Mouse (Mus musculus) megakaryocyte, adult 5-6 weeks (primary cell): ENCODE data around the gene Lrtm1. TPM values are rescaled to one million over a fixed set of nuclear protein-coding genes. Genes with fewer than 3 reads are reported as not detected.

ENCODE experiments used
- ATAC-seq: 2 replicates; pipeline ENCODE4 v1.8.0; 2016; ENCODE audit warnings: mild to moderate bottlenecking, inconsistent platforms; ENCODE audit not compliant: poor library complexity, severe bottlenecking
- total RNA-seq, 2 experiments: library from RNA; stranded (forward) in 1 of 2; stranded (reverse) in 1 of 2; fragments of 153-499, 151-499 nt in 1 of 2; fragments of 221-1000, 200-1000 nt in 1 of 2; gene quantifications; 2 replicates each; pipeline versions ENCODE4 v1.2.3 to v1.2.4; 2015 to 2017

The Lrtm1 gene
- total RNA-seq, 2 experiments from 2014 or later, result not detected

GRCm38 (mm10) chr14:29030519-29030918, 12.5 kb downstream of the Lrtm1 start:
- no peak for ATAC-seq

DNA sequence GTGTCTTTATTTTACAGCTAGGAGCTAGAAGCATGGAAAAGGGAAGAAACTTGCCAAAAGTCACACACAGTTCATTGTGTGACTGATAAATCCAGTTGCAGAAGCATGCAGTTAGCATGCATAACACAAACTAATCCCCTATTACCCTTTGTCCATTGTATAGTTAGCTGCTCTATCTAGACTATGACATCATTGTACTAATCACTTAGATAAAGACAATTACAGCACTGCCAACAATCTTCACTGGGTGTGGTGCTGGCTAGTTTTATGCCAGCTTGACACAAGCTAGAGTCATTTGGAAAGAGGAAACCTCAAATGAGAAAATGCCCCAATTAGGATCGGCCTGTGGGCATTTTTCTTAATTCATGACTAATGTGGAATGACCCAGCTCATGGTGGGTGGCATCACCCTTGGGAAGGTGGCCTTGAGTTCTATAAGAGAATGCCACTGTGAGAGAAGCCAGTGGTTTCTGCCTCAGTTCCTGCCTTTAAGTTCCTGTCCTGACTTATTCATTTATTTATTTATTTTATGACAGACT, 13.9 kb downstream of the Lrtm1 start:
- ATAC-seq, result no peak

DNA sequence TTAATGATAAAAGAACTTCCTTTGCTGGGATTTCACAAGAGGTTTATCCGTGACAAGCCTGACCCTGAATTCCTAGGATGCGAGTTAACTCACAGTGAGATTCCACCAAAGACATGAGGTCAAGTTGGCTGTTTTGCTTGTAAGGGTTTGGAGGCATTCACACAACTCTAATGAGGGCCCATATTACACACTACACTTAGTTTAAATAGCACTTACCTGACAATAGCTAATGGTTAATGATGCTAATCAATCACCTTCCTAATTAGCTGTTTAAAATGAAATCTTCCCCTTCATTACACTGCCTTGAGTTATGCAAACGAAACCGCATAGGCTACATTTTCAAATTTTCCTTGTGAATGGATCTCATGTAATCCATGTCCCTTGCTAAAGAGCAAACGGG, 20.2 kb downstream of the Lrtm1 start:
- ATAC-seq, result no peak

- ATAC-seq, result no peak
These were observed 22.8 kb downstream of the Lrtm1 start for GRCm38 (mm10) chr14:29040606-29041364.

- no peak for ATAC-seq
These were observed 23.5 kb downstream of the Lrtm1 start for GRCm38 (mm10) chr14:29041498-29041897.

DNA sequence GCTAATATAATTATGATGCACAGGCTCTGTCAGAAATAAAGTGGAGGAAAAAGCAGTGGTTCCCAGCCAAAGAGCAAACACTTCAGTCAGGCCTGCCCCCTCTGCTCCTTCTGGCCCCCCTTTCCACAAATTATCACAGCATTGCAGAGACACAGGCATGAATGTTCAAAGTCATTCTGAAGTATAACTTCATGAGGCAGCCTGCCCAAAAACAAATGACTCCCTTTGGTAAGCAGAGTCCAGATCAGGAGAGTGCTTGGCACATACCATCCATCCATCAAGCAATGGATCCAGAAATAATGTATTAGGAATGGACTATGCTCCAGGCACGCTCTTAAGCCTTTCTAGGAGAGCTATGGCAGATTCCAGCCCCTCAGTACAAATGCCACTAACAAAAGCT, 24.3 kb downstream of the Lrtm1 start:
- ATAC-seq, result no peak

- ATAC-seq, result no peak
These were observed 34.2 kb downstream of the Lrtm1 start for GRCm38 (mm10) chr14:29051951-29052835.

- no peak for ATAC-seq
These were observed 42.7 kb downstream of the Lrtm1 start for GRCm38 (mm10) chr14:29060679-29061078.

- no peak for ATAC-seq
These were observed 43.5 kb downstream of the Lrtm1 start for GRCm38 (mm10) chr14:29061491-29061890.

DNA sequence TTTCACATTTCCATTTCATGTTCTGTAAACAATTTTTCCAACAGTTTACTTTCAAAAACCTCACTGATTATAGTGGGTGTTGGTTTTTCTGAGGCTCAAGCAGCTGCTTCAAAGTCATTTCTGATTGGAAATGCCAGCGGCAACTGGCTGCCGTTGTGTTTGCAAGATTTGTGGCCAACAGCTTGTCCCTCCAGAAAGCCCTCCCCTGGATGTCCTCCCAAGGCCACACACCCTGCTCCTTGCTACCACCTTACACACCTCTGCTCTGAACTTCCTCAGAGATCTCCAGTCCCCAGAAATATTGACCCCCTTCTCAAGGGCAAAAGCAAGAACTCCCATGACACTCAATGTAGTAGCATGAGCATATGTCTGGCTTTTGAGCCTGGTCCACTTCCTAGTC, 44.7 kb downstream of the Lrtm1 start:
- ATAC-seq, result no peak

DNA sequence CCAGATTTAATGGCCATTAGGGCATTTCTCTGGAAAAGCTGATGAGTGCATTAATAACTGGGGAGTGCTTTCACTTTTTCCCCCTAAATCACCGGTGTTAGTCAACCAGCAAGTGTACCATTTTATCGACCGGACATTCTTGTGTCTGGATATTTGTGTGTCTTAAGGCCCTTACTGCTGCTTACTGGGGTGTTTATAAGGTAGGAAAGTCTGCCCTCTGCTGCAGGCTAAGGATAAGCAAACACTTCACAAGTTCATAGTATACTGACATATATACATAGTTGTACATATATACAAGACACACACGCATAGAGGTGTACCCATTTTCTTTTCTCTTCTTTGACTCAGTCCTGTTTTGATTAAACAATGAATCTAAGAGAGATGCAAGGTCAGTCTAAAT, 55.7 kb downstream of the Lrtm1 start:
- no peak for ATAC-seq

DNA sequence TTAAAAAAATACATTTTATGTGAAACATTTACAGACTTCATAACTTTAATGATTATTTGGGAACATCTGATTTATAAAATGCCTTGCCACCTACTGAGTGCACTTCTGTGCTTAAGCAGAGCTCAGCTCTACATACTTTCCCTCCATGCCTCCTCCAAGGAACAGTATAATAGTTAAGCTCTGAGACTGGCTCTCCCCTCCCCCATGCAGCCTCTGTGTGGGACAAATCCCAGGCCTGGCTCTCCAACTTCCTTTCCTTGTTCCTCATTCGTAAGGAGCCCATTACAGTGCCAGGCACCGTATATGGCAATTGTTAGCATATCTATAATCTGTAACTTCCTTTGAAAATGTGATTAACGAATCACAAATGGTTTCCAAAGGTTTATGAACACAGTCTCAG, 59.4 kb downstream of the Lrtm1 start:
- no peak for ATAC-seq

DNA sequence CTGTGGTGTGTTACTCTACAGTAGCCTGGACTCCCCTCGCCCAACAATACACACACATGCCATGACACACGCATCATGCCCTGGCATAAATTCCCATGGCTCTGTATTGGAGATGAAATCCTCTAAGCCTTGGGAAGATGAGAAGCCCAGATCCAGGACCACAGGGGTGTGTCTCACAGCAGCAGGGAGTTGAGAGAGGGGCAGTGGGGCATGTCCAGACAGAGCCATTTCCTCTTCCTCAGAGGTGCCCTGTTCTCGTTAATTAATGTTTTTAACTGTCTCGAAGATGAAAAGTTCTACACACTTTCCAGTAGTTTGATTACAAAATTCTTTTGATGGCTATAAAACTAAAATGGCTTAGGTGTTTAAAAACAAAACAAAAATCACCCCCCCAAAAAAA, 62.2 kb downstream of the Lrtm1 start:
- ATAC-seq, result no peak

GRCm38 (mm10) chr14:29080630-29081029, 62.6 kb downstream of the Lrtm1 start:
- no peak for ATAC-seq

DNA sequence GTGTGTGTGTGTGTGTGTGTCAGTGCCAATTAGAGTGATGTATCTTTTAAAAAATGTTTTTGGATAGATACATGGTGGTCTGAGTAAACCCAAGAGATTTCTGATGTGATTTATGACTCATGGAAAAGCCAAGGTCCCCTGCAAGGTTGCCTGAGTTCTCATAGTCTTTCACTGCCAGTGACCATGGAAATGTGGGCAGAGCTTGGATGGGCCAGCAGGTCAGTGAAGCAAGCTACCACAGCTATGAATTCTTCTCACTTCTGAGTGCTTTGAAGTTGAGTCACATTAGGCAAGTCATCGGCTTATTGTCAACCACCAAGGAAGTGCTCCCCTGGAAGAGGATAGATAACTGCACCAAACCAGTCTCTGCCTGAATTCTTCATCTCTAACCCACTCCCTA, 64.2 kb downstream of the Lrtm1 start:
- ATAC-seq, result no peak
